ENCODE assay signal across 9 mouse cellular contexts in the genomic region with DNA sequence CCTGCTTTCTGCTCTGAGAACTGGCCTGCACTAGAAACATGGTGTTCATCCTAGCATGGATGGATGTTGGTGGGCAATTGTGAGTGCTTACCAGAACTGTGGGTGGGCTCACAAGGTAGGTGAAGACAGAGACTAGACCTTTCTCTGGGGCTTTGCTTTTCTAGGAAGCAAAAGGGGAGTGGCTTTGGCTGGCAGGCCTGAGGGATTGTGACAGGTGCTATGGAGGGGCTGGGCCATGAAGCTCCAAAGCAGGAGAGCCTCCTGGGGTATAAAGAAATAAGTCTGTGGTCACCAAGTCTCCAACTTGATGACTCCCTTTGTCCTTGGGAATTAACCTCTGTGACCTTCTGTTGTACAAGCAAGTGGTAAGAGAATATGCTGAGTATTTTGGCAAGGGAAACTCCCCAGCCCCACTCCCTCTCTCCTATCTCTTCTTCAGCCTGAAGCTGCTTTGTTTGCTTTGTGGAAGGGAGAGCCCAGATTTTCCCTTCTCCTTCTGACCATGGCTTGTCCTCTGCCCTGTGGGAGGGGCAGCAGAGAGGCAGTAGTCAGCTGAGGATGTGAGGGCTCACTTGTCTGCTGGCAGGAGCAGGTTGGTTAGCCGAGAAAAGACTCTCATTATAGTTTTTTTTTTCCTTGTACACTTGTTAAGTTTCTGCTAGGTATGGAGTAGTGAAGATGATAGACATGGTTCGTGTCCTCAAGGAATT. TPM values are rescaled to one million over a fixed set of nuclear protein-coding genes. Genes with fewer than 3 reads are reported as not detected.
DNase-seq lines count a peak whose midpoint lies in the region; ATAC-seq lines count a peak whose summit lies in the region.
"Had no signal": no experiment of that assay in that cellular context is flagged by ENCODE, and none has a peak within 500 bp of the region (broad histone marks: within the 10 kb centered on the region; RNA-seq: fewer than 3 reads in every experiment).

No protein-coding gene starts in this region.

- no peak overlapping the region for H3K4me2 ChIP-seq in heart, embryonic 12.5 days

- no peak overlapping the region for H3K4me3 ChIP-seq in heart, embryonic 12.5 days

- peaks cover 29% of the 10 kb centered on the region for H3K36me3 ChIP-seq in heart, embryonic 12.5 days

- DNase-seq in heart, postnatal 4 days: no peak
- DNase-seq in testis, postnatal 14 days (ENCODE audit: low spot score): peak; percentile 27
- no peak for DNase-seq in testis, postnatal 10 days (ENCODE audit: low spot score)
- peak; percentile 57 for DNase-seq in kidney, adult 9 months
- DNase-seq in urinary bladder, postnatal 25 days (ENCODE audit: low spot score): no peak
- no peak for DNase-seq in spleen, postnatal 36 days (ENCODE audit: low spot score in 2 of 2)
- no peak for DNase-seq in layer of hippocampus, postnatal 10 days (ENCODE audit: low spot score in 2 of 2)
- DNase-seq: right cerebral cortex, postnatal 25 days had no signal

- 45% methylated on average over 2 of the region's 2 CpGs for WGBS in heart, embryonic 12.5 days

- H3K4me1 ChIP-seq in heart, embryonic 12.5 days (replicated peaks): peaks cover 95% of the 10 kb centered on the region

- no peak overlapping the region for H3K9ac ChIP-seq in heart, embryonic 12.5 days

- no peak for ATAC-seq in heart, embryonic 12.5 days (ENCODE audit: insufficient number of reproducible peaks, low FRiP score)

- no peaks in the 10 kb centered on the region for H3K27me3 ChIP-seq in heart, embryonic 12.5 days (replicated peaks)

- H3K27ac ChIP-seq in heart, embryonic 12.5 days (ENCODE audit: poor library complexity, severe bottlenecking): peak overlapping the region; percentile 70

- no peaks in the 10 kb centered on the region for H3K9me3 ChIP-seq in heart, embryonic 12.5 days (replicated peaks)

RNA-seq across cellular contexts. Expression of gene Plcg1, which starts 8.7 kb away (rescaled TPM):
- polyA plus RNA-seq in heart, embryonic 12.5 days (2016; fragmentation: Nextera tagmentation; extraction: Ambion mirVana): 47.4 TPM in 2 replicates
- total RNA-seq in heart, postnatal 4 days (2021): 10 to 100 TPM; 92.0 to 93.6 TPM
- total RNA-seq in layer of hippocampus, postnatal 10 days (2021): 100 to 1,000 TPM; 121 to 137 TPM

Comparison
In these comparisons a context has a peak if more than half of its experiments do, and no peak if none do; other contexts are left out.
1. DNase-seq: peak in testis, postnatal 14 days (single experiment) and kidney, adult 9 months (single experiment); none in heart, postnatal 4 days (single experiment), testis, postnatal 10 days (single experiment), urinary bladder, postnatal 25 days (single experiment), spleen, postnatal 36 days (0 of 2) and layer of hippocampus, postnatal 10 days (0 of 2).